Mouse (Mus musculus) urinary bladder, adult 18-20 months (tissue): ENCODE results near the gene Sgo1.
A peak's percentile ranks its signal among the peaks of the same experiment; 100 is the strongest.
"Not testable (repeated sequence)": the region's sequence is repeated elsewhere in the genome, so short reads cannot be mapped to it uniquely, and the experiment has no call there.

Experiments
- DNase-seq, 2 experiments: peaks; one replicate each; pipeline ENCODE4 v3.0.0; 2022; ENCODE audit warnings: low spot score in 2 of 2, mixed read lengths in 2 of 2

Gene Sgo1

DNA sequence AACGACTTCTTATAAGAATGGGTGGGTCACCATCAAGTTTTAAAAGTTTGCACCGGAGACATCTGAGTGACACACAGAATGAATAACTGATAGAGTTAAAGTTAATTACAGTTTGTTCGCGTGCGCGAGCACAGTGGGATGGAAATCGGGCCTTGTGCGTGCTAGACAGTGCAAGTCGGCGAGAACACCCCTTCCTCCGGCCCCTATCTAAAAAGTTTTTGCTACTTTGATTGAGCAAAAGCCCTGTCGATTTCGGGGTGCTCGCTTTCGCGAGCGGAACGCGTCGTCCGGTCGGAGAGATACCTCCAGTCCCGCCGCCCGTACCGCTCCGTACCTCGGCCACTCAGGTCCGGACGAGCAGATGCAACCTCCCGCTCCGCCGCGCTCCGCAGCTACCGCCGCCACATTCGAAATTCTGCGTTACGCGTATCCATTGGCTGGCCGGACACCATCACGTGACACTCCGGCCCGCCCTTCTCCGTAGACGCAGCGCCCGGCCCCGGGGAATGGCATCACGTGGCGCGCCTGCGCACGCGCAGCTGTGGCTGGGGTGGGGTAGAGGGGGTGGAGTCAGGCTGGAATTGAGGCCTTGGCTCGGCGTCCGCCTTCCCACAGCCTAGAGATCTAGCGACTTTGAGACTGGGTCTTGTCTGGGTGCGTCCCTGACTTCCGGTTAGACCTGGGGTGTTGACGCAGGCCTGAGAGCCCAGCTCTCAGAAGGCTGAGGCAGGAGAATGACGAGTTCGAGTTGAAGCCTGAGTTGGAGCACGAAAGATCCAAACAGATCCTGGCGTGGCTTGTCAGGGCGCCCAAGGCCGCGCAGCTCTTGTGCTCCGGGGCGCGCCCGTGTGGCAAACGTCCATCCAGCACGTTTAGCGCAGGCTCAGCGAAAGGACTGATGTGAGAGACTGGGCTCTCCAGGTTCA lies at the start of gene Sgo1:
Gene Sgo1 (minus strand): TSS at position 457 of the 926 bp plus-strand sequence.
- DNase-seq, result peak; percentile 93 to 95

DNA sequence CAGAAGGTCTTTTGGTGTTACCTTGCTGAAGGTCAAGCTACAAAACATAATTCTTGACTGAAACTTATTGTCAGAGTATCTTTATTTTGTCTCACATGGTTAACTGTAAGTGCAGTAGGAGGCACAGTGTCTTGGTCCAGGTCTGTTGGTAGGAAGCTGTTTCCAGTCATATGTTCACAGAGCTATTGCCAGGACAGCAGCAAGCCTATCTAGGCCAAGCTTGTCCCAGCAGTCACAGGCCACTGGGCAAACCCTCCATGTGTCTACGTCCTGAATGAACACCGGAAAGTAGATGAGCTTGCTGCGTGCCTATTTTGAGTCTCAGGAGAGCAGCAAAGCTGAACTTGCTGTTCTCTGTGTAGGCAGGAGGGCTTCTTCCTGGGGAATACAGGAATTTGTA lies 29.8 kb upstream of the Sgo1 start:
- DNase-seq, result not testable (repeated sequence)

DNA sequence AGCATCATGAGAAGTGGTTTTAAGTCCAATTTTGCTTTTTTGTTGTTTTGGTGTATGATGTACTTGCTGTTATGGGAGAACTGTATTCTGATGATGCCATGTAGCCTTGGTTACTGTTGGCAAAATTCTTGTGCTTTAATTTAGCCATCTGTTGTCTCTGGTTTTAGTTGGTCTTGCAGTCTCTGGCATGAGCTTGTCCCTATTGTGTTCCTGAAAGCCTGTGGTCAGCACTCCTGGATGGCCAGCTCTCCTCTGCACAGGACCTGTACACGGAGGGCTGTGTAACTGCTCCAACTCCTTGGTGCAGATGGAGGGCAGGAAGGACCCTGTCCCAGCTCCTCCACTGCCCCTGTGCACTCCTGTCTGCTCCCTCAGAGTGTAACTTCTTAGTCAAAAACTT lies 29.3 kb upstream of the Sgo1 start:
- no peak for DNase-seq

DNA sequence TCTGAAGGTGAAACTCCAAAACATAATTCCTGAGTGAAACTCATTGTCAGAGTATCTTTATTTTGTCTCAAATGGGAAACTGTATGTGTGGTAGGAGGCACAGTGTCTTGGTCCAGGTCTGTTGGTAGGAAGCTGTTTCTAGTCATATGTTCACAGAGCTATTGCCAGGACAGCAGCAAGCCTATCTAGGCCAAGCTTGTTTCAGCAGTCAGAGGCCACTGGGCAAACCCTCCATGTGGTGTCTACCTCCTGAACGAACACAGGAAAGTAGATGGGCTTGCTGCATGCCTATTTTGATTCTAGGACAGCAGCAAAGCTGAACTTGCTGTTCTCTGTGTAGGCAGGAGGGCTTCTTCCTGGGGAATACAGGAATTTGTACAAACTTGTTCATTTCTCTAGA lies 26.0 kb upstream of the Sgo1 start:
- not testable (repeated sequence) for DNase-seq

DNA sequence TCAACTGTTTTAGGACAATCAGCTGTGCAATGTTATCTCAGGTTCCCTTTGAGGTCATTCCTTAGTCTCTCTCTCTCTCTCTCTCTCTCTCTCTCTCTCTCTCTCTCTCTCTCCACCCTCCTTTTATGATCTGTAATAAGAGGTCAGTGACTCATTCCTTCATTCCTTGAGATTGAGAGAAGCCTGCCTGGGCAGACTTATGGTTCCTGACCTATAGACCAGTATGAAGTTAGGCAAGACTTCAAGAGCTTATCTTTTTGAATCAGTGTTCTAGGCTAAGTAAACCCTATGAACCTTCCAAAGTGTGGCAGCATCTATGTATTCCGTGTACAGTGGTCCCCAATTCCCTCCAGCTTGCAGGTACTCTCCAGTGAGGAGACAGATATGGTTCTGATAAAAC lies 25.3 kb upstream of the Sgo1 start:
- DNase-seq, result no peak

DNA sequence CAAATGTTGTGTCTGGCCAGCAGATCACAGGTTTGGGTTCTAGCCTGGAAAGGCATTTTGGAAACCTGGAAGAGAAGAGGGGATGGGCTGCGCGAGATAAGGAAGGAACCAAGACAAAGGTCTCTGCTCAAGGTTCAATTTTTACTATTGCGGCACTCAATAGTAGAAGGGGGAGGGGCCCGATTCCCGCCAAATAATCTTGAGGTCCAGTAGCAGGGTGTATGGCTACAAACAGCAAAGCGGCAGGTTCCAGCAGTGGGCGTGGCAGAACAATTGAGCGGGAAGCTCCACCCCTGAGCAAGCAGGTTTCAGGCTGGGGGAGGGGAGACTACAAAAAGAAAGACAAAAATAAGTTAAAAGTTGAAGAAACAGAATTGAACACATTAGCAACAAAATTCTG lies 8.4 kb upstream of the Sgo1 start:
- not testable (repeated sequence) for DNase-seq

DNA sequence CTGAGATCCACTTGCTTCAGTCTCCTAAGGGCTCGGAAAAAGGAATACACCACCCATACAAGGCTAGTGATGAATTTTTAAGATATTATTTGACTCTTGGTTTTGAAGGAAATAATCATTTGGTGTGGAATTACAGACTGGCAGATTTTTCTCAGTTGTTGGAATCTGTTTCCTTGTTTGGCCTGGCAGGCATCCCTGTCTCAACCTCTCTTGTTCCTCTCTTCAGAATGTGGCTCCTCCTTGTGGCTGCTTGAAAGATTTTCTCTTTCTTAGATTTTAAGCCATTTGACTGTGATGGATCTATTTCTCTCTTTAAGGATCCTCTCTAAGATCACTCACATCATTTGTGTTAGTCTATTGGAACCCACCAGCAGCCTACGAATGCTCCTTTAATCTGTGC lies 4.9 kb upstream of the Sgo1 start:
- peak in 1 of 2 experiments; percentile 12 for DNase-seq

DNA sequence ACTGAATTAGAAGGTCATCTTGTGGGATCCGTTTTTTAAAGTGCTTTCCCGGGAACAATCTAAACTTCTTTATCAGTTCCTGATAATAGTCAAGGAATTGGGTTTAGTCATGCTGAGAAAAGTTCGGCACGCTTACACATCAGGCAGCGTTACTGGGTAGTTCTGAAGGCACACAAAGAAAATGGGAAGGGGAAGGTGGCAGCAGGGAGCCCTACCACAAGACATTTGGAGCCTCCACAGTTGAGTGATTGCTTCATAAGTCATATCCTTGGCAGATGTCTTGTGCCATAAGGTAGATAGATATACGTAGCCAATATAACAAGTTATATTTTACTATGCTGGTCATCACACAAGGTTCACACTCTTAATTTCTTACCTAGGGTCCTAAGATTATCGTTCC lies 813 bp upstream of the Sgo1 start:
- DNase-seq, result no peak

DNA sequence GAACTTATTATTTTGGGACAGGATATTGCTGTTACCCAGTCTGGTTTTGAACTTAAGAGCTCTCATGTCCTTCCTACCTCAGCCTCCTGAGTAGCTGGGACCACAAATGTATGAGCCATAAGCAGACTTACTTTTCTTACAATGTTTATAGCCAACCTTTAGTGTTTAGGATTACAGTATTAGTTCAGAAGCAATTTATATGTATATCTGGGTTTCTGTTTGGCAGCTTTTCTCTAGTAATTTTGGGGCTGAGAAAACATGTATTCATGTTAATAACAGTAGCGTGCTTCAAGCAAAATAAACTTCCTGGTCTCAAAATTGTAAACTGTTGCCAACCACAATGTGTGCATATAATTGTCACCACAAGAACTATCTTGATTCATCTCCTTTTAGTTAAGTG lies 812 bp downstream of the Sgo1 start:
- DNase-seq, result no peak

DNA sequence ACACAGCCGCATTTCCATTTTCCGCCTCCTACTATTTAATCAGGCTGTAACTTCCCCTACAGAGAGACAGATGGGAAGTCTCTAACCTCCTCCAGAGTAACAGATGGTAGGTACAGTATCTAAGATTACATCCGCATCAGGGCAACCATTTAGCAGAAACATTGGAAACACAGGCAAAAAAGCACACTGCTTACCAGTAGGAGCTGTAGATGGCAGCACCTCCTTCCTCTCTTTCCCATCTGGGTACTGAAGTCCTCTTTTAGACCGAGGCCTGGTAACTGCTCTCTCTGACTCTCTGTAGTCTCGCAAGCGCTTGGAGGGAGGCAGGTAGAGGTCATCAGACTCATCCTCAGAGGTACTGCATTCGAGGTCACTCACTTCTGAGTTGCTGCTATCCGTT lies 10.4 kb downstream of the Sgo1 start:
- DNase-seq, result peak in 1 of 2 experiments; percentile 3

DNA sequence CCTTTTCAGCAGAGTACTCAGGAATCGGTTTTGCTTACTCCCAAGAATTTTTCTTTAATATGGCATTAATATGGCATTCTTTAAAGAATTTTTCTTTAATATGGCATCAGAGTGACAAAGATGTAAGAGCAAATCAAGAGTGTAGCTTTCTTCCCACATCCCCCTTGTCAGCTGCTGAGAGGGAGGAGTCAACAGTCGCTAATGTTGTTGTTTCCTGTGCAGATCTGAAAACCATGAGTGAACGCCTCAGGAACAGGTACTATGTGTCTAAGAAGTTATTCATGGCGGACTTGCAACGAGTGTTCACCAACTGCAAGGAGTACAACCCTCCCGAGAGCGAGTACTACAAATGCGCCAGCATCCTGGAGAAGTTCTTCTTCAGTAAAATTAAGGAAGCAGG lies 18.7 kb downstream of the Sgo1 start:
- DNase-seq, result no peak

DNA sequence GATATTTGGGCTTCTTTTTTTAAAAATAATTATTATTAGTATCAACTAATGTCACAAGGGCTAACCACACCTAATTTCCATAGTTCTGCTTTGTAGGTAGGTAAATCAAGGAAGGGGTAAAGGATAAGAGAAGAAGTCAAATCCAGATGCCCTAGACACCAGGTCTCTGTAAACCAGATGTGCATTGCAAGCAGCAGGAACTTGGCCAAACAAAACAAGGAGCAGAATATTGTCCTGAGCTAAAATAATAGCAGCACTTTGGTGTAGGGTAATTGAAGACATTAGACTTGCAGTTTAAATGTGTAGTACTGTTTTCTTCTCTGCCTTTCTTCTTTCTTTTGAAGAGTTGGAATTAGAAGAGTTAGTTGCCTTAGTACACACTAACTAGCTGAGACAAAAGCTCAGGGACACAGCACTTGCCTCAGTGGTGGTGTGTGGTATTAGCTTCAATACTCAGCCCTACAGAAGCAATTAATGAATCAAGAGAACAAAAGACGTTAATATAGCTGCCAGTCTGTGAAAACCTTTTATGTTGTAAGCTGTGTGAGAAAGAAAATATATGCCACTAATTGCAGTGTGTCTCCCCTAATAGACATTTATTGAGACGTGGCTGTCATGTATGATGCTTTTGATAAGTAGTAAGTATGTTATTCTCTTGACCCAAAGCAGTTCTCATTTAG lies 24.3 kb downstream of the Sgo1 start:
- no peak for DNase-seq

DNA sequence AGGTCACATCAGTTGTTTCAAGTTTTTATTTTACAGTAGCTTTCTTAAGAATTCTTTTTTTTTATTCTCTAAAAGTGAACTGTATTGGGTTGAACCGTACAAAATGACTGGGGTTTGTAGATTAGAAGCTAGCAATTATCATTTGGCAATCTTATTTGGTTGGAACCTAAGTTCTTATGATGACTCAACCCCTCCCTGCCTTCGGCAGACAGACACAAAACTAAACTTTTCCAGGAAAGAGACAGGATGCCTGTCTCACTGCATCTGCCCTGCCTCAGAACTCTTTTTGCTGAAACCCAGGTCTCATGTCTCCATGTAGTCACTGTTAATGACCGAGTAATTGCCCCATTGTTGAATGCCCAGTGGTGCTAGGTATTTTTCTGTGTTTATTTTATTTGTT lies 24.9 kb downstream of the Sgo1 start:
- DNase-seq, result no peak

DNA sequence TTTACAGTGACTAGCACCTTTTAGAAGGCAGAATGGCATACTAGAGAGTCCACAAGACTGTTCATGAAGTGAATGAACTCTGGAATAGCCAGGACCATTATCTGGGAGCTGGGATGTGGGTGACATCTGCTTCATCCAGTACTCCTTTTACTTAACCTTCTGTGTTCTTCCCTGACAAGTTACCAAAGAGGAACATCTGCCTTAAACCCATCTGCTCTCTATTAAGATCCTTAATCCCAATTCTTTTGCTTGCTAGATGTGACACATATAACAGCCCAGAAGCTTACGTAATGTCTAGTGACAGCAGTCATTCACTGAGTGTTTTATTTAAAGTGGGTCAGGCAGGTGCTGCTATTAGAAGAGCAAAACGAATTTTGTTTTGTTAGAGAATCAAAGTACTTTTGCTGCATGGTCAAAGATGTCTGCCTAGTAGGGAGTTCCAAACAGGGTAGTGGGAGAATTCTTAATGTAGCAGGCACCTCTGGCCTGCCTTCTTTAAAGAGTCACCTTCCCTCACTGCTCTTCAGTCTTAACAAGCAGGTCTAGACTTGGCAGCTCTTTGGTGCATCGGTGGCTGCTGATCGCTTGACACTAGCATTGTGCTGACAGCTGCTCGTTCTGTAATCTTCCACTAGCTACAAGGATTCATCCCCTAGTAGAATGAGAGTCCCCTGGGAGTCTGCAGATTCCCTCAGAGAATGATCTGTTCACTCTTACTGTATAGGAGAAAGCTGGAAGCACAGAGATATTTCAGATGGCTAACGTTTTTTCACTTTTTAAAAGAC lies 27.9 kb downstream of the Sgo1 start:
- DNase-seq, result no peak

DNA sequence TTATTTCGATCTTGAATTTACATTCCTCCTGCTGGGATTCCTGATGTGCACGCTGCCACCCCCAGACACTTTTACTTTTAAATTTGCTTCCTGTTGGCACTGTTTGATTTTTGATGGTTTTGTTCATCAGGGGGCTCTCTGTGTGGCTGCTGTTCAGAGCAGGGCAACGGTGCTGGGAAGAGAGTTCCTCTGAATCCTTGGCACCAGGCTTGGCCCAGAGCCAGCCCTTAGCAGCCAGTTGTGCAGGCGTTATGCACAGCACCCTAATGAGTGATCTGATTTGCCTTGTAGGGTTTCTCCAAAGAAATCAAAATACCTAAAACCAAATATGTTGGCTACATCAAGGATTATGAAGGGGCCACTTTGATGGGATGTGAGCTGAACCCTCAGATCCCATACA lies 29.4 kb downstream of the Sgo1 start:
- DNase-seq, result no peak

DNA sequence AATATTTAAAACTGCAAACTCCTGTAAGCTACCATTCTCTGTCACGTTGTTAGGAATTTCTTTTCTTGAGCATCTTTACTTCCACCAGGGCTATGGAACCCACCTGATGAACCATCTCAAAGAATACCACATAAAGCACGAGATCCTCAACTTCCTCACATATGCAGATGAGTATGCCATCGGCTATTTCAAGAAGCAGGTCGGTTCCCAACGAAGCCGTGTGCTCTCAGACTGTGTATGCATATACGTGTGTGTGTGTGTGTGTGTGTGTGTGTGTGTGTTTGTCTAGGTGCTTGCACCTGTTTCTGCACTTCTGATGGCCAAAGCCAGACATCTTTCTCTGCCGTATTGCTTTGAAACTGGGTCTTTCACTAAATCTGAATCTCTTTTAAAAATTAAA lies 29.9 kb downstream of the Sgo1 start:
- DNase-seq, result no peak

DNA sequence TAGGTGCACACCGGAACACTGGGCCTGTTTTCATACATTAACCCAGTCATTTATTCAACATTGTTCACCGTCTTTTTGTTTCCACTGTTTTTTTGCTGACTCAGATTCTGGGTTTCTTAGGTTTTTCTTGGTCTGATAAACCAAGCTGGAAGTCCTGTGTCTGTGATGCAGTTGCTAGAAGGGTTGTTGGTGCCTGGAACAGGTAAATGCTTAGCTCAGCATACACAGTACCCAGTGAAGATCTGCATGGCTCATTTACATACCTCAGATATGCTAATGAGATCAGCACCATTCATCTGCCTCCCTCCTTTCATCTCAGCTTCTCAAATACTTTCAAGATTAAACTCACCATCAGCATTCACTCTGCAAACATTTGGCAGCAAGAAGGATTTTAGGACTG lies 30.5 kb downstream of the Sgo1 start:
- DNase-seq, result no peak

DNA sequence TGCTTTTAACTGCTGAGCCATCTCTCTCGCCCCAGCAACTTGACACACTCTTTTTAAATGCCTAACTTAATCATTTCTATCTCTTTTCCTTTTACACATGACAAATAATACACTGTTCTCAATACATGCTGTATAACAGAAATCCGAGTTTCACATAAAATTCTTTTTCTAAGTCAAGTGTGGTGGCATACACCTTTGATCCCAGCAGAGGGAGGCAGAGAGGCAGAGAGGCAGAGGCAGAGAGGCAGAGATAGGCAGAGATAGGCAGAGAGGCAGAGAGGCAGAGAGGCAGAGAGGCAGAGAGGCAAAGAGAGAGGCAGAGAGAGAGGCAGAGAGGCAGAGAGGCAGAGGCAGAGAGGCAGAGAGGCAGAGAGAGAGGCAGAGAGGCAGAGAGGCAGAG lies 31.7 kb downstream of the Sgo1 start:
- not testable (repeated sequence) for DNase-seq

DNA sequence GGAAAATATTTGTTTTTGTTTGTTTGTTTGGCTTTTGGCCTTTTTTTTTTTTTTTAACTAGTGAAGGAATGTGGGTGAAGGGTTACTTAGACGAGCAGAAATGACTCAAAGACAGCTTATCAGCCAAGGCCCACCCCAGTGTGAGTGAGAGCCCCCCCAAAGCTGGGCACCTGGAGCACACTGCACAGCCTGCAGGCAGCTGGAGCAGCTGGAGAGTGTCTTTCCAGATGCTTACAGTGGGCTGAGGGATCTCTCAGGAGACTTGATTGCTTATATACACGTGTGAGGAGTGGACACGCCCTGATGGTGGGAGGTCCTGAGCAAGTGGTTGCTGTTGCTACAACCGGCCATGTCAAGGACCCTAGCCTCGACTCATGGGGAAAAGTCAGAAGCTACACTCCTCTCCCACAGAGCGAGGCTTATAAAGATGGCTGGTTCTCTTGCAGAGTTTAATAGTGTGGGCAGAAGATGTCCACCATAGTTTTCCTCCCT lies 32.7 kb downstream of the Sgo1 start:
- no peak for DNase-seq

DNA sequence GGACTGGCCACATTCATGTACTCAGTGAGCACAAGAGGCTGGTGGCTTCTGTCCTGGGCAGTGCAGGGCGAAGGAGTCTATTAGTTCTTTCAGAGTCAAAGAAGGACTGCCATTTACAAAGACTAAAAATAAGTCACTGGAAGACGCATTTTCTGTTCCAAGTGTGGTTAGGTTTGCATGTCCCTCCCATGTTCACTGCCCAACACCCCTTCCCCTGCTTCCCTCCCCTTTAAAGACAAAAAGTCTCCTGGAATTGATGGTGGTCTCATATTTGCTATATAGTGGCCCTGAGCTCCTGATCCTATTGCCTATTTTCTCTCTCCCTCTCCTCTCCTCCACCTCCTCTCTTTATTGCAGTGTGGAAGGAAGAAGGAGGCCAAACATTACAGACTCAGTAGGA lies 33.2 kb downstream of the Sgo1 start:
- DNase-seq, result no peak

DNA sequence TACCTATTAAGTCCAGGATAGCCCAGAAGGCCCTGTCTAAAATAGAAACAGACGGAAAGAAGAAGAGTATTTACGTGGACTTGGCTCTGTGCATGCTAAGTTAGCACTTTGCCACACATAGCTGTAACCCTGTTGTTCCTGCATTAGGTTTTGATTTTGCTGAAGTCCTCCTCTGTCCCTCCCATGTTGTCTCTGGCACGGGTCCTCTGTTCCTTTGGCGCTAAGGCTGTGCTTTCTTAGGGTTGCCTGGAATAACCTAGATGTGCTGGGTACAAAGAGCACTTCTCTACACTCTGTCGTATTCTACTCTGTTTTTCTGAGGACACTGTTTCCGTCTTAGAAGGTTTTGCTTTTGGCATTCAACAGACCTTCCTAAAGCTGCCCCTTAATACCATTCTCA lies 34.1 kb downstream of the Sgo1 start:
- DNase-seq, result no peak

DNA sequence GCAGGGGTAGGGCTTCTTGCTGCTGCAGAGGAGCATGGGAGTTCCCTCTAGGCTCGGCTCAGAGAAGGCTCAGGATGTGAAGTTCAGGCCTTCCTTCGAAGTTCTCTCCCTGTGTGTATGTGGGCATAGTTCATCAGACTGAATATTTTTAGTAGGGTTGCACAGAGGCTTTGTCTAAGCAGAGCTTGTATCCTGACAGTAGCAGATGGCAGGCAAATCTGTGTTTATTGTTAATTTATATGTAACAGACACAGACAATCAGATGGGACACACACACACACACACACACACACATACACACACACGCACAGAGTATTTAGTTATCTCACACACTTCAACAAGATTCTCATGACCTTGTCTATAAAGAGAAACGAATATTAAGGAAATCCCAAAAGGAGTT lies 34.5 kb downstream of the Sgo1 start:
- DNase-seq, result no peak
